Mouse (Mus musculus) CH12.LX (cell line): ENCODE data around the gene B9d2. TPM values are rescaled to one million over a fixed set of nuclear protein-coding genes. Genes with fewer than 3 reads are reported as not detected.
A peak's percentile ranks its signal among the peaks of the same experiment; 100 is the strongest.

Source experiments
- DNase-seq: peaks from one replicate; pipeline ENCODE4 v3.0.0-alpha.2; 2013; ENCODE audit errors: extremely low read depth
- H3K27ac ChIP-seq: 2 replicates; pipeline ENCODE4 v1.5.1; 2012; ENCODE audit warnings: low read depth, mild to moderate bottlenecking, control low read depth, moderate library complexity; ENCODE audit not compliant: insufficient read depth
- H3K27me3 ChIP-seq: replicated peaks from 2 replicates; pipeline ENCODE3; 2012; ENCODE audit warnings: inconsistent platforms
- H3K36me3 ChIP-seq, 2 experiments: replicated peaks in 1 of 2; 2 replicates each; pipeline versions ENCODE3 to v1.6.1; 2012; ENCODE audit warnings: inconsistent platforms in 1 of 2, low read length in 1 of 2, mild to moderate bottlenecking in 1 of 2, mixed read lengths in 1 of 2, moderate library complexity in 1 of 2; ENCODE audit not compliant: control insufficient read depth in 1 of 2, insufficient read depth in 1 of 2
- H3K4me1 ChIP-seq, 2 experiments: 2 replicates each; pipeline ENCODE4 v1.6.1; 2012; ENCODE audit warnings: inconsistent platforms in 1 of 2, moderate library complexity in 1 of 2; ENCODE audit not compliant: insufficient read depth in 2 of 2, control insufficient read depth in 1 of 2
- H3K4me2 ChIP-seq: 2 replicates; pipeline ENCODE4 v1.6.1; 2012; ENCODE audit warnings: low read depth, mild to moderate bottlenecking, control low read depth; ENCODE audit not compliant: poor library complexity, insufficient read depth, severe bottlenecking
- H3K4me3 ChIP-seq, 3 experiments: fragments of 150-350 bp in 1 of 3; sonication (generic) in 1 of 3; replicated peaks in 1 of 3; 2 replicates each; pipeline versions ENCODE3 to v1.5.1; 2011 to 2012; ENCODE audit warnings: low read depth in 2 of 3, low read length in 2 of 3, mild to moderate bottlenecking in 2 of 3, moderate library complexity in 2 of 3, control low read depth in 1 of 3, improper control_type of control experiment in 1 of 3, inconsistent platforms in 1 of 3, mixed read lengths in 1 of 3; ENCODE audit not compliant: poor library complexity in 1 of 3
- H3K79me2 ChIP-seq: replicated peaks from 2 replicates; pipeline ENCODE4 v1.6.1; 2012; ENCODE audit warnings: mild to moderate bottlenecking, moderate library complexity; ENCODE audit not compliant: control insufficient read depth, poor library complexity, insufficient read depth, severe bottlenecking; ENCODE audit errors: extremely low read depth
- H3K9ac ChIP-seq: 2 replicates; pipeline ENCODE4 v1.6.1; 2012; ENCODE audit warnings: low read depth, mild to moderate bottlenecking, control low read depth, moderate library complexity; ENCODE audit not compliant: insufficient read depth
- H3K9me3 ChIP-seq: replicated peaks from 2 replicates; pipeline ENCODE3; 2012; ENCODE audit warnings: low read length, inconsistent platforms, mixed read lengths
- BHLHE40 ChIP-seq: IDR thresholded peaks from 2 replicates; pipeline ENCODE4 v1.6.1; 2011; ENCODE audit warnings: mild to moderate bottlenecking, low read depth, low read length, improper control_type of control experiment
- CHD1 ChIP-seq: IDR thresholded peaks from 2 replicates; pipeline ENCODE4 v1.6.1; 2012; ENCODE audit warnings: low read depth, low read length, improper control_type of control experiment, inconsistent platforms
- ELF1 ChIP-seq: IDR thresholded peaks from 2 replicates; pipeline ENCODE4 v1.6.1; 2014; ENCODE audit warnings: low read depth, mild to moderate bottlenecking, inconsistent platforms, low read length, improper control_type of control experiment
- EP300 ChIP-seq: IDR thresholded peaks from 2 replicates; pipeline ENCODE4 v1.6.1; 2011; ENCODE audit warnings: low read length, improper control_type of control experiment
- HCFC1 ChIP-seq: IDR thresholded peaks from 2 replicates; pipeline ENCODE4 v1.6.1; 2012; ENCODE audit warnings: low read depth, mild to moderate bottlenecking, inconsistent platforms, low read length, improper control_type of control experiment
- IRF4 ChIP-seq: IDR thresholded peaks from 2 replicates; pipeline ENCODE4 v1.6.1; 2014; ENCODE audit warnings: low read depth, mild to moderate bottlenecking, inconsistent platforms, low read length, improper control_type of control experiment
- JUN ChIP-seq: IDR thresholded peaks from 2 replicates; pipeline ENCODE4 v1.6.1; 2011; ENCODE audit warnings: low read depth, mild to moderate bottlenecking, low read length, improper control_type of control experiment, moderate library complexity; ENCODE audit not compliant: insufficient read depth
- KAT2A ChIP-seq: IDR thresholded peaks from 2 replicates; pipeline ENCODE4 v1.6.1; 2012; ENCODE audit warnings: low read length, improper control_type of control experiment, inconsistent platforms; ENCODE audit not compliant: insufficient replicate concordance
- MAFK ChIP-seq: IDR thresholded peaks from 2 replicates; pipeline ENCODE4 v1.6.1; 2011; ENCODE audit warnings: low read length, improper control_type of control experiment; ENCODE audit not compliant: insufficient replicate concordance
- MAZ ChIP-seq: IDR thresholded peaks from 2 replicates; pipeline ENCODE4 v1.6.1; 2012; ENCODE audit warnings: low read depth, mild to moderate bottlenecking, inconsistent platforms, low read length, improper control_type of control experiment, moderate library complexity
- MXI1 ChIP-seq: IDR thresholded peaks from 2 replicates; pipeline ENCODE4 v1.6.1; 2011; ENCODE audit warnings: mild to moderate bottlenecking, low read depth, low read length, improper control_type of control experiment
- MYC ChIP-seq: IDR thresholded peaks from 2 replicates; pipeline ENCODE4 v1.6.1; 2011; ENCODE audit warnings: low read depth, mild to moderate bottlenecking, improper control_type of control experiment, low read length
- POLR2A ChIP-seq: IDR thresholded peaks from 2 replicates; pipeline ENCODE4 v1.6.1; 2011; ENCODE audit warnings: low read depth, mild to moderate bottlenecking, improper control_type of control experiment, low read length
- RAD21 ChIP-seq: IDR thresholded peaks from 2 replicates; pipeline ENCODE4 v1.6.1; 2011; ENCODE audit warnings: low read depth, mild to moderate bottlenecking, low read length, improper control_type of control experiment, moderate library complexity
- RCOR1 ChIP-seq: conservative IDR thresholded peaks from 2 replicates; pipeline ENCODE4 v1.6.1; 2012; ENCODE audit warnings: low read depth, mild to moderate bottlenecking, inconsistent platforms, low read length, improper control_type of control experiment
- SIN3A ChIP-seq: IDR thresholded peaks from 2 replicates; pipeline ENCODE4 v1.6.1; 2012; ENCODE audit warnings: low read length, improper control_type of control experiment, inconsistent platforms
- UBTF ChIP-seq: IDR thresholded peaks from 2 replicates; pipeline ENCODE4 v1.6.1; 2012; ENCODE audit warnings: low read depth, mild to moderate bottlenecking, inconsistent platforms, low read length, improper control_type of control experiment, moderate library complexity
- USF1 ChIP-seq: IDR thresholded peaks from 2 replicates; pipeline ENCODE4 v1.6.1; 2014; ENCODE audit warnings: low read depth, mild to moderate bottlenecking, inconsistent platforms, low read length, improper control_type of control experiment
- USF2 ChIP-seq: conservative IDR thresholded peaks from 2 replicates; pipeline ENCODE4 v1.6.1; 2011; ENCODE audit warnings: low read depth, low read length, improper control_type of control experiment
- ZC3H11A ChIP-seq: IDR thresholded peaks from 2 replicates; pipeline ENCODE4 v1.6.1; 2012; ENCODE audit warnings: low read depth, mild to moderate bottlenecking, inconsistent platforms, low read length, improper control_type of control experiment
- ZKSCAN1 ChIP-seq: IDR thresholded peaks from 2 replicates; pipeline ENCODE4 v1.6.1; 2012; ENCODE audit warnings: low read depth, inconsistent platforms, low read length, improper control_type of control experiment, borderline replicate concordance
- ZMIZ1 ChIP-seq: IDR thresholded peaks from 2 replicates; pipeline ENCODE4 v1.6.1; 2012; ENCODE audit warnings: low read depth, mild to moderate bottlenecking, inconsistent platforms, low read length, improper control_type of control experiment
- ZNF384 ChIP-seq: IDR thresholded peaks from 2 replicates; pipeline ENCODE4 v1.6.1; 2012; ENCODE audit warnings: low read depth, low read length, improper control_type of control experiment, inconsistent platforms
- dilution Hi-C: fragments of 300-500 bp; cut with MboI; formaldehyde crosslinking; loops from 2 replicates; pipeline ENCODE4 v1.14.3; 2020; ENCODE audit warnings: low sequenced_read_pairs; ENCODE audit not compliant: extremely low pct_unique_long_range_greater_than_20kb, extremely low pct_ligation_motif_present
- in situ Hi-C: fragments of 300-500 bp; cut with MboI; formaldehyde crosslinking; loops from 3 replicates; pipeline ENCODE4 v1.14.3; 2019; ENCODE audit warnings: low sequenced_read_pairs, low pct_ligation_motif_present, low pct_unique_long_range_greater_than_20kb, mixed read lengths
- polyA plus RNA-seq: library from polyadenylated mRNA; unstranded; fragments of >175 nt; gene quantifications from 2 replicates; pipeline ENCODE4 v1.2.1, GENCODE M21; 2012; ENCODE audit warnings: low read depth; ENCODE audit not compliant: insufficient read length
- total RNA-seq, 2 experiments: library from RNA; depleted of rRNA; stranded (reverse); fragments of 300-350 nt in 1 of 2; fragments of >200 nt in 1 of 2; gene quantifications; 2 replicates each; pipeline ENCODE4 v1.2.3; 2012 to 2014

B9d2 gene
- total and polyA plus RNA-seq, 3 experiments, result 9.3 to 21.2 (median 15.8) TPM

GRCm38 (mm10) chr7:25704716-25705364 is 24.3 kb downstream of the B9d2 start:
- no peak overlapping the region for H3K4me2 ChIP-seq
- in situ Hi-C loops, result no loop called here
- no peak overlapping the region for H3K27ac ChIP-seq
- H3K4me1 ChIP-seq, result peaks cover 19 to 49% of the 10 kb centered on the region in 2 experiments
- H3K9me3 ChIP-seq, result peaks cover 22% of the 10 kb centered on the region
- dilution Hi-C loops, result no loop called here
- no peak overlapping the region for H3K4me3 ChIP-seq
- H3K79me2 ChIP-seq, result no peaks in the 10 kb centered on the region
- peaks cover 47 to 84% of the 10 kb centered on the region in 2 experiments for H3K36me3 ChIP-seq
- TF ChIP-seq CHD1, result no peak
- TF ChIP-seq ZKSCAN1, result no peak
- TF ChIP-seq RAD21, result no peak
- TF ChIP-seq MAFK, result no peak
- no peak overlapping the region for H3K9ac ChIP-seq
- DNase-seq, result no peak
- H3K27me3 ChIP-seq, result no peaks in the 10 kb centered on the region

- H3K4me1 ChIP-seq, result peaks cover 25 to 58% of the 10 kb centered on the region in 2 experiments
- H3K36me3 ChIP-seq, result peaks cover 46 to 83% of the 10 kb centered on the region in 2 experiments
- no peaks in the 10 kb centered on the region for H3K27me3 ChIP-seq
- DNase-seq, result no peak
- peaks cover 16% of the 10 kb centered on the region for H3K9me3 ChIP-seq
- H3K27ac ChIP-seq, result peak overlapping the region; percentile 11; the same call in 1 of the 2 replicates
- H3K79me2 ChIP-seq, result no peaks in the 10 kb centered on the region
- no peak overlapping the region for H3K4me3 ChIP-seq
- in situ Hi-C loops (no loop called here), dilution Hi-C loops (no loop called here)
- TF ChIP-seq RCOR1, result no peak
- TF ChIP-seq KAT2A, result no peak
- H3K4me2 ChIP-seq, result no peak overlapping the region
- H3K9ac ChIP-seq, result no peak overlapping the region
Measured at GRCm38 (mm10) chr7:25705801-25706251, 25.2 kb downstream of the B9d2 start.

GRCm38 (mm10) chr7:25706578-25707170 is 26.1 kb downstream of the B9d2 start:
- Histone ChIP-seq H3K27me3 (no peaks in the 10 kb centered on the region), H3K9ac (no peak overlapping the region), H3K9me3 (peaks cover 8% of the 10 kb centered on the region), H3K4me3 (no peak overlapping the region), H3K36me3 (peaks cover 44 to 81% of the 10 kb centered on the region in 2 experiments), H3K79me2 (no peaks in the 10 kb centered on the region), H3K4me1 (peaks cover 32 to 67% of the 10 kb centered on the region in 2 experiments), H3K27ac (0 out of 2 replicates have a peak overlapping the region, but pooled peaks have one; percentile 5), H3K4me2 (no peak overlapping the region)
- in situ Hi-C loops (no loop called here), dilution Hi-C loops (no loop called here)
- peak; percentile 48 for DNase-seq
- TF ChIP-seq KAT2A (no peak), USF2 (no peak), EP300 (peak; percentile 76), SIN3A (no peak), HCFC1 (no peak), BHLHE40 (0 out of 2 replicates have a peak, but pooled peaks have one; percentile 6), USF1 (no peak), RAD21 (no peak), ELF1 (no peak), ZC3H11A (no peak), JUN (no peak), MYC (no peak), ZNF384 (no peak), MAFK (no peak), UBTF (no peak), POLR2A (no peak), MAZ (peak; percentile 35; the same call in 1 of the 2 replicates), RCOR1 (no peak), ZMIZ1 (no peak), MXI1 (no peak), CHD1 (no peak), IRF4 (peak; percentile 59)
